Mouse (Mus musculus) olfactory bulb, adult 2 months (tissue): Measurements from ENCODE around the gene Mrpl47.

ENCODE experiments used
- CTCF ChIP-seq: fragments of 200-500 bp; IDR thresholded peaks from 2 replicates; pipeline ENCODE4 v1.5.1; 2012; ENCODE audit warnings: low read depth, mild to moderate bottlenecking, low read length, moderate library complexity; ENCODE audit not compliant: insufficient read depth
- POLR2A ChIP-seq: fragments of 200-500 bp; IDR thresholded peaks from 2 replicates; pipeline ENCODE4 v1.6.1; 2012; ENCODE audit warnings: mild to moderate bottlenecking, low read depth, low read length, moderate library complexity; ENCODE audit not compliant: insufficient read depth

DNA sequence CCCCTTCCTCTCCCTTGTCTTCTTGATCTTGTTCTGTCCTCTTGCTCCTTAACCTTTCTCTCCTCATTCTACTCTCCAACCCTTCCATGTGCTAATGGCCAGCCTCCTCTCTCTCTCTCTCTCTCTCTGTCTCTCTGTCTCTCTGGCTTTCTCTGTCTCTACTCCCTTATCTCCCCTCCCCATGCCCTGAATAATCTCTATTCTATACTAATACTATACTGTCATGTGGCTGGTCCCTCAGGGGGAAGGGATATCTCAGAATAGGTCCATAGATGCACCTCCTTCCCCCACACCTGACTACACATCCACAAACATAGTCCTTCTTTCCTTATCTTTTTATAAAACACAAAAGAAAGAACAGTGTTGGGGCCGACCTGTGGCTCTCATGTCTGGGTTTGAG is 50.9 kb downstream of the Mrpl47 start:
- TF ChIP-seq POLR2A (no peak), CTCF (no peak)
